Mouse (Mus musculus) kidney, adult 2 months (tissue): ENCODE results near the gene 2300002M23Rik. TPM values are rescaled to one million over a fixed set of nuclear protein-coding genes. Genes with fewer than 3 reads are reported as not detected.

Source experiments
- DNase-seq: peaks from one replicate; pipeline ENCODE4 v3.0.0; 2021
- H3K27ac ChIP-seq: fragments of 200-500 bp; 2 replicates; pipeline ENCODE4 v1.5.1; 2012; ENCODE audit warnings: low read depth, low read length, control low read depth, inconsistent platforms; ENCODE audit not compliant: insufficient read depth
- H3K27me3 ChIP-seq: fragments of 200-500 bp; replicated peaks from 2 replicates; pipeline ENCODE4 v1.6.1; 2012; ENCODE audit warnings: mild to moderate bottlenecking, moderate library complexity, low read length, inconsistent platforms; ENCODE audit not compliant: control insufficient read depth, insufficient read depth
- H3K36me3 ChIP-seq: fragments of 200-500 bp; 2 replicates; pipeline ENCODE4 v1.6.1; 2012; ENCODE audit warnings: mild to moderate bottlenecking, moderate library complexity, low read length, inconsistent platforms; ENCODE audit not compliant: control insufficient read depth, insufficient read depth
- H3K4me1 ChIP-seq: fragments of 200-500 bp; 2 replicates; pipeline ENCODE4 v1.6.1; 2011; ENCODE audit warnings: low read length; ENCODE audit not compliant: control insufficient read depth, insufficient read depth
- H3K4me3 ChIP-seq: fragments of 200-500 bp; 2 replicates; pipeline ENCODE4 v1.5.1; 2011; ENCODE audit warnings: mild to moderate bottlenecking, low read depth, low read length, control low read depth; ENCODE audit not compliant: insufficient read depth
- CTCF ChIP-seq: fragments of 200-500 bp; conservative IDR thresholded peaks from 2 replicates; pipeline ENCODE4 v1.5.1; 2011; ENCODE audit warnings: low read depth, mild to moderate bottlenecking, control low read depth, low read length, moderate library complexity, mixed read lengths; ENCODE audit not compliant: insufficient read depth, insufficient read length
- POLR2A ChIP-seq: fragments of 200-500 bp; IDR thresholded peaks from one replicate; pipeline ENCODE4 v1.6.1; 2011; ENCODE audit warnings: low read depth, low read length, control low read depth
- WGBS: fragments of 180-500 bp; shearing (Covaris S2); methylation state at CpG from one replicate; pipeline ENCODE4 v1.1.7; 2018; 5-methylcytosine and 5-hydroxymethylcytosine counted together
- polyA plus RNA-seq: library from polyadenylated mRNA; depleted of rRNA; stranded (reverse); fragments of >200 nt; gene quantifications from 2 replicates; pipeline ENCODE4 v1.2.3, GENCODE M21; 2012

The 2300002M23Rik gene
- polyA plus RNA-seq, 1 experiment = 0.08 TPM

DNA sequence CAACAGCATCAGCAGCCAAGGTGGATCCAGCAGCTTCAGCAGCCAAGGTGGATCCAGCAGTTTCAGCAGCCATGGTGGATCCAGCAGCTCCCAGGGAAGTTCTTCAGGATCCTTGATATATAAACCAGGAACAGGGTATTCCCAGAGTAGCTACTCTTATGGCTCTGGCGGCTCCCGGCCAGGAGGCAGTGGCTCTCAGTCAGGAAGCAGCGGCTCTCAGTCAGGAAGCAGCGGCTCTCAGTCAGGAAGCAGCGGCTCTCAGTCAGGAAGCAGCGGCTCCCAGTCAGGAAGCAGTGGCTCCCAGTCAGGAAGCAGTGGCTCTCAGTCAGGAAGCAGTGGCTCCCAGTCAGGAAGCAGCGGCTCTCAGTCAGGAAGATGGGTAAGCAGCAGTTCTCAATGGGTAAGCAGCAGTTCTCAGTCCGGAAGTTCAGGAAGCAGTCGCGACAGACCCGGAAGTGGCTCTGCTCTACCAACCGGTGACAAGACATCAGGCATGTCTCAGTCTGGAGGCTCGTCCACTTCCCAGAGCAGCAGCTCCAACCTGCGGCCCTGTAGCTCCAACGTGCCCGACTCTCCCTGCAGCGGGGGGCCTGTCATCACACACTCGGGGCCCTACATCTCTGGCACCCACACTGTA lies 12.4 kb upstream of the 2300002M23Rik start:
- no peaks in the 10 kb centered on the region for H3K36me3 ChIP-seq
- no peak for DNase-seq
- WGBS = 90% methylated on average over 18 of the region's 18 CpGs
- peaks cover 5% of the 10 kb centered on the region; the same call in 1 of the 2 replicates for H3K4me1 ChIP-seq
- H3K27ac ChIP-seq = no peak overlapping the region
- no peaks in the 10 kb centered on the region for H3K27me3 ChIP-seq
- TF ChIP-seq CTCF (no peak), POLR2A (no peak)
- H3K4me3 ChIP-seq = no peak overlapping the region

- Histone ChIP-seq H3K27me3 (no peaks in the 10 kb centered on the region), H3K4me1 (peaks cover 5% of the 10 kb centered on the region; the same call in 1 of the 2 replicates), H3K27ac (peak overlapping the region; percentile 11; the same call in 1 of the 2 replicates), H3K4me3 (no peak overlapping the region), H3K36me3 (no peaks in the 10 kb centered on the region)
- TF ChIP-seq CTCF (no peak), POLR2A (no peak)
- 68% methylated on average over 13 of the region's 13 CpGs for WGBS
- peak; percentile 81 for DNase-seq
These were observed 11.0 kb upstream of the 2300002M23Rik start for GRCm38 (mm10) chr17:35556186-35556765.

DNA sequence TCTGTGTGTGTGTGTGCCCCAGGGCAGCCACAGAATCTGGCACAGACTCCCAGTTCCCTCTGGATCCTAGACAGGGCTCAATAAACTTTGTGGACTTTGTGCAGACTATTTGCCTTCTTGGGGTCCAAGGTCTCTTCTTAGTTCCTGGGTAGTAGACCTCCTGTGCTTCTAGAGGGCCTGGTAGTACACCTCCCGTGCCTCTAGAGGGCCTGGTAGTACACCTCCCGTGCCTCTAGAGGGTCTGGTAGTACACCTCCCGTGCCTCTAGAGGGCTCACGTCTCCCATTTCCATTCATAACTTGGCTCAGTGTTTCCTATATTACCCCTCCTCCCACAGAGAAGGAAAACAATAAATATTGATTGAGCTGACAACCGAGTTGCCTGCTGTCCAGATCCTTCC lies 10.4 kb upstream of the 2300002M23Rik start:
- Histone ChIP-seq H3K4me1 (peaks cover 5% of the 10 kb centered on the region; the same call in 1 of the 2 replicates), H3K36me3 (no peaks in the 10 kb centered on the region), H3K27me3 (no peaks in the 10 kb centered on the region), H3K27ac (no peak overlapping the region), H3K4me3 (no peak overlapping the region)
- 17% methylated on average over 5 of the region's 5 CpGs for WGBS
- TF ChIP-seq CTCF (peak; percentile 94), POLR2A (no peak)
- peak; percentile 93 for DNase-seq

- no peaks in the 10 kb centered on the region for H3K27me3 ChIP-seq
- H3K4me3 ChIP-seq = no peak overlapping the region
- H3K27ac ChIP-seq = no peak overlapping the region
- H3K36me3 ChIP-seq = no peaks in the 10 kb centered on the region
- TF ChIP-seq POLR2A (no peak), CTCF (no peak)
- peaks cover 5% of the 10 kb centered on the region; the same call in 1 of the 2 replicates for H3K4me1 ChIP-seq
- WGBS = 55% methylated on average over 9 of the region's 9 CpGs
- no peak for DNase-seq
These were observed 9.9 kb upstream of the 2300002M23Rik start for GRCm38 (mm10) chr17:35557351-35557750.

- WGBS = 73% methylated on average over 8 of the region's 8 CpGs
- no peak for DNase-seq
- Histone ChIP-seq H3K27me3 (no peaks in the 10 kb centered on the region), H3K4me3 (no peak overlapping the region), H3K4me1 (peaks cover 5% of the 10 kb centered on the region; the same call in 1 of the 2 replicates), H3K27ac (no peak overlapping the region), H3K36me3 (no peaks in the 10 kb centered on the region)
- TF ChIP-seq POLR2A (no peak), CTCF (no peak)
These were observed 9.0 kb upstream of the 2300002M23Rik start for GRCm38 (mm10) chr17:35558216-35558615.

GRCm38 (mm10) chr17:35567767-35568166 lies 517 bp downstream of the 2300002M23Rik start:
- DNase-seq = no peak
- WGBS = 32% methylated on average over 9 of the region's 9 CpGs
- no peaks in the 10 kb centered on the region for H3K36me3 ChIP-seq
- no peak overlapping the region for H3K27ac ChIP-seq
- no peak for TF ChIP-seq POLR2A
- TF ChIP-seq CTCF = no peak
- H3K4me3 ChIP-seq = no peak overlapping the region
- H3K27me3 ChIP-seq = no peaks in the 10 kb centered on the region; the same call in 1 of the 2 replicates
- H3K4me1 ChIP-seq = no peaks in the 10 kb centered on the region
